Mouse (Mus musculus): ENCODE data around the gene Tmem131l. TPM values are rescaled to one million over a fixed set of nuclear protein-coding genes. Genes with fewer than 3 reads are reported as not detected.
"Not testable (repeated sequence)": the region's sequence is repeated elsewhere in the genome, so short reads cannot be mapped to it uniquely, and the experiment has no call there.

Gene Tmem131l
- polyA plus RNA-seq, 1 experiment from 2014 or later = 59.4 TPM

GRCm38 (mm10) chr3:83879261-83880050 lies 160.5 kb downstream of the Tmem131l start:
- 88% methylated on average over 5 of the region's 5 CpGs for WGBS
- H3K9me3 ChIP-seq (replicated peaks); H3K4me1 ChIP-seq; H3K4me3 ChIP-seq; H3K36me3 ChIP-seq; H3K27ac ChIP-seq (replicated peaks); H3K27me3 ChIP-seq (ENCODE audit: low read depth, poor library complexity, severe bottlenecking); DNase-seq (ENCODE audit: low spot score): not testable (repeated sequence)

GRCm38 (mm10) chr3:83878801-83879200 lies 161.2 kb downstream of the Tmem131l start:
- Histone ChIP-seq H3K4me1 (no peaks in the 10 kb centered on the region), H3K4me3 (no peak overlapping the region), H3K27me3 (ENCODE audit: low read depth, poor library complexity, severe bottlenecking) (no peaks in the 10 kb centered on the region), H3K36me3 (no peaks in the 10 kb centered on the region), H3K9me3 (replicated peaks) (no peaks in the 10 kb centered on the region; the same call in 1 of the 2 replicates), H3K27ac (replicated peaks) (no peak overlapping the region)
- DNase-seq (ENCODE audit: low spot score) = no peak
- 93% methylated on average over 4 of the region's 4 CpGs for WGBS

GRCm38 (mm10) chr3:83876299-83876698 lies 163.7 kb downstream of the Tmem131l start:
- Histone ChIP-seq H3K36me3 (no peaks in the 10 kb centered on the region), H3K9me3 (replicated peaks) (no peaks in the 10 kb centered on the region; the same call in 1 of the 2 replicates), H3K27ac (replicated peaks) (no peak overlapping the region), H3K4me3 (no peak overlapping the region), H3K4me1 (no peaks in the 10 kb centered on the region), H3K27me3 (ENCODE audit: low read depth, poor library complexity, severe bottlenecking) (no peaks in the 10 kb centered on the region)
- WGBS = 84% methylated on average over 4 of the region's 4 CpGs
- no peak for DNase-seq (ENCODE audit: low spot score)

- H3K9me3 ChIP-seq (replicated peaks); DNase-seq (ENCODE audit: low spot score); H3K27me3 ChIP-seq (ENCODE audit: low read depth, poor library complexity, severe bottlenecking); H3K36me3 ChIP-seq; H3K27ac ChIP-seq (replicated peaks); H3K4me1 ChIP-seq; H3K4me3 ChIP-seq: not testable (repeated sequence)
- 91% methylated on average over 2 of the region's 2 CpGs for WGBS
These were observed 164.9 kb downstream of the Tmem131l start for GRCm38 (mm10) chr3:83875078-83875477.

GRCm38 (mm10) chr3:83872853-83873252 lies 167.1 kb downstream of the Tmem131l start:
- H3K27me3 ChIP-seq (ENCODE audit: low read depth, poor library complexity, severe bottlenecking); H3K4me3 ChIP-seq; H3K27ac ChIP-seq (replicated peaks); H3K4me1 ChIP-seq; DNase-seq (ENCODE audit: low spot score); H3K36me3 ChIP-seq; H3K9me3 ChIP-seq (replicated peaks): not testable (repeated sequence)
- WGBS = 90% methylated on average over 2 of the region's 2 CpGs

- not testable (repeated sequence) for H3K27ac ChIP-seq (replicated peaks)
These were observed 168.0 kb downstream of the Tmem131l start for GRCm38 (mm10) chr3:83871962-83872361.

GRCm38 (mm10) chr3:83871559-83871958 lies 168.4 kb downstream of the Tmem131l start:
- not testable (repeated sequence) for H3K4me3 ChIP-seq; H3K27me3 ChIP-seq (ENCODE audit: low read depth, poor library complexity, severe bottlenecking); DNase-seq (ENCODE audit: low spot score); H3K4me1 ChIP-seq; H3K9me3 ChIP-seq (replicated peaks); H3K36me3 ChIP-seq; H3K27ac ChIP-seq (replicated peaks)
- 90% methylated on average over 7 of the region's 7 CpGs for WGBS

More at GRCm38 (mm10) chr3:83871962-83872361, 168.0 kb downstream of the Tmem131l start:
- H3K4me1 ChIP-seq; H3K36me3 ChIP-seq; H3K9me3 ChIP-seq (replicated peaks); DNase-seq (ENCODE audit: low spot score); H3K4me3 ChIP-seq; H3K27me3 ChIP-seq (ENCODE audit: low read depth, poor library complexity, severe bottlenecking): not testable (repeated sequence)
- 95% methylated on average over 4 of the region's 4 CpGs for WGBS

DNA sequence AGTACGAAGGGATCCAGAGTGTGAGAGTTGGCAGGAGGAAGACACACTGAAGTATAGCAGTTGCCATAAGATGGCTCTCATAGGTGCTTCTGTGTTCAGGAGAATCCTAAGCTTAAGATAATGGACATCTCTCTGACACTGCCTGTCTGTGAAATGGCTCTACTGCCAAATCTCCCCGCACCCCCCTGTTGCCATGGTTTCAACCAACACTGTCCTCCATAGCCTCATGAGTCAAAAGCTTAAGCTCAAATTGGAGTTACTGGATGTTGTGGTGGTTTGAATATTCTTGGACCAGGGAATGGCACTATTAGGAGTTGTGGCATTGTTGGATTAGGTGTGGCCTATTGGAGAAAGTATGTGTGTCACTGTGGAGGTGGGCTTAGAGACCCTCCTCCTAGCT lies 170.2 kb downstream of the Tmem131l start:
- no peak for DNase-seq (ENCODE audit: low spot score)
- Histone ChIP-seq H3K9me3 (replicated peaks) (no peaks in the 10 kb centered on the region; the same call in 1 of the 2 replicates), H3K27ac (replicated peaks) (no peak overlapping the region), H3K4me3 (no peak overlapping the region), H3K4me1 (no peaks in the 10 kb centered on the region), H3K36me3 (no peaks in the 10 kb centered on the region), H3K27me3 (ENCODE audit: low read depth, poor library complexity, severe bottlenecking) (no peaks in the 10 kb centered on the region)
- WGBS = 93% methylated on average over 2 of the region's 2 CpGs

GRCm38 (mm10) chr3:83867026-83867425 lies 172.9 kb downstream of the Tmem131l start:
- not testable (repeated sequence) for H3K9me3 ChIP-seq (replicated peaks); H3K27ac ChIP-seq (replicated peaks); DNase-seq (ENCODE audit: low spot score); H3K27me3 ChIP-seq (ENCODE audit: low read depth, poor library complexity, severe bottlenecking); H3K36me3 ChIP-seq; H3K4me1 ChIP-seq; H3K4me3 ChIP-seq

DNA sequence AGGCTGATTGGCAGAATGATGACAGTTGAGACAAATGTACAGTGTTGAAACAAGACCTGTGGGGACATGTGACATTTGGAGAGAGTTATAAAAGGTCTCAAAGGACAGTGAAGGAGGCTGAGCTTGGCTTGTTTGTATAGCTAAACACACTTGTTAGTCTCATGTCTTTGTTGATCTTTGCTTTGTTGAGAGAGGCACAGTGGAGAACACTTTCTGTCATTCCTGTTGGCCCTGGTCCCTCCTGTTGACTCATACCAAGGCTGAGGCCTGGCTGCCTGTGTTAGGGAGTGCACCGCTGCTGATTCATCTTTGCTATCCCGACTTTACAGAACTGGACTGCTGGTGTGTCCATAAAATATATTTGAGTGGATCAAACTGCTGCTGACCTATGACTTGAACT lies 174.8 kb downstream of the Tmem131l start:
- H3K27me3 ChIP-seq (ENCODE audit: low read depth, poor library complexity, severe bottlenecking) = no peaks in the 10 kb centered on the region
- H3K4me3 ChIP-seq = no peak overlapping the region
- H3K27ac ChIP-seq (replicated peaks) = no peak overlapping the region
- H3K36me3 ChIP-seq = no peaks in the 10 kb centered on the region
- H3K4me1 ChIP-seq = no peaks in the 10 kb centered on the region
- 84% methylated on average over 2 of the region's 2 CpGs for WGBS
- no peak for DNase-seq (ENCODE audit: low spot score)
- no peaks in the 10 kb centered on the region for H3K9me3 ChIP-seq (replicated peaks)

DNA sequence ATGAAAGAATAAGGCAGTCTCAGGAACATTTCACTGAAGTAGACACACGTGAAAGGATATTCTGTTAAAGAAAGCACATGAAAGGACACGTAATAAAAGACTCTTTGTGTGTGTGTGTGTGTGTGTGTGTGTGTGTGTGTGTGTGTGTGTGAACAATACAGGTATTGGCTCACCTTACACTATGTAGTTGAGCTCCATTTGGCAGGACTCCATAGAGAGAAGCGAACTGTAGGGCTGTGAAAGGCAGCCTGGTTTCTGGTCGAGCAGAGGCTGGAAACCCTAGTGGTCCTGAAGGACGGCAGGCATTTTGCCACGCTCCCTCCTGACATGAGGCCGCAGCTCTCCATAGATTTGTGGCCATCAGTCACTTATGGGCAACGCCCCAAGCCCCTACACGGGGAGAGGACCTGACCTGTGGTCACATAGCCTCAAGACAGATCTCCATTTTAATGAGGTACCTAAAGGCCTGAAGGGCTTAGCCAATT lies 175.9 kb downstream of the Tmem131l start:
- Histone ChIP-seq H3K4me1 (no peaks in the 10 kb centered on the region), H3K4me3 (no peak overlapping the region), H3K27me3 (ENCODE audit: low read depth, poor library complexity, severe bottlenecking) (no peaks in the 10 kb centered on the region), H3K36me3 (no peaks in the 10 kb centered on the region), H3K9me3 (replicated peaks) (no peaks in the 10 kb centered on the region), H3K27ac (replicated peaks) (no peak overlapping the region)
- WGBS = 87% methylated on average over 9 of the region's 9 CpGs
- DNase-seq (ENCODE audit: low spot score) = no peak

GRCm38 (mm10) chr3:83862956-83863355 lies 177.0 kb downstream of the Tmem131l start:
- Histone ChIP-seq H3K27ac (replicated peaks) (no peak overlapping the region), H3K36me3 (no peaks in the 10 kb centered on the region), H3K27me3 (ENCODE audit: low read depth, poor library complexity, severe bottlenecking) (no peaks in the 10 kb centered on the region), H3K9me3 (replicated peaks) (no peaks in the 10 kb centered on the region), H3K4me3 (no peak overlapping the region), H3K4me1 (no peaks in the 10 kb centered on the region)
- DNase-seq (ENCODE audit: low spot score) = no peak
- 42% methylated on average over 1 of the region's 1 CpGs for WGBS

DNA sequence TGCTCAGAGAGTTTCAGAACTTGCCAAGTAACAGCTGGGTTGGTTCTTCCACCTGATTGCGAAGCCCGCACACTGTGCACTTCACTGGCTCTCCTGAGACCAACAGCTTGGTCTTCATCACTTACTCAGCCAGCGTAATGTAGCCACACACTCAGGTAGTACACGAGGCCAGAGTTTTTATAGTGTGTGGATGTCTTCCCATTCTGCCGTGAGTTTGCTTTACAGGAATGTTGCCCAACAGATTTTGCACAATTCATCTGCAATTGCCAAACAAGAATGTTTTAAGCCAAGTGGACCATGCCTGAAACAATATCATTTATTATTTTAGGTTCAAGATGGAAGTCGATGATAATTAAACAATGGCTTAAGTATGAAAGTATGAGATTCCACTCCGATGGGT lies 180.4 kb downstream of the Tmem131l start:
- no peaks in the 10 kb centered on the region for H3K4me1 ChIP-seq
- WGBS = 93% methylated on average over 7 of the region's 7 CpGs
- no peaks in the 10 kb centered on the region for H3K36me3 ChIP-seq
- H3K27me3 ChIP-seq (ENCODE audit: low read depth, poor library complexity, severe bottlenecking) = no peaks in the 10 kb centered on the region
- no peak overlapping the region for H3K4me3 ChIP-seq
- no peaks in the 10 kb centered on the region for H3K9me3 ChIP-seq (replicated peaks)
- H3K27ac ChIP-seq (replicated peaks) = no peak overlapping the region
- DNase-seq (ENCODE audit: low spot score) = no peak
